Mouse (Mus musculus) testis, postnatal 14 days (tissue): ENCODE results near the gene Stk24.

ENCODE experiments used
- DNase-seq: peaks from one replicate; pipeline ENCODE4 v3.0.0; 2021; ENCODE audit warnings: low spot score

The Stk24 gene

GRCm38 (mm10) chr14:121351737-121352136 is 28.1 kb downstream of the Stk24 start:
- no peak for DNase-seq

- DNase-seq, result no peak
Measured at GRCm38 (mm10) chr14:121350011-121350410, 29.8 kb downstream of the Stk24 start.

GRCm38 (mm10) chr14:121349291-121349690 is 30.5 kb downstream of the Stk24 start:
- DNase-seq, result no peak

- DNase-seq, result no peak
Measured at GRCm38 (mm10) chr14:121348256-121348655, 31.6 kb downstream of the Stk24 start.

GRCm38 (mm10) chr14:121347134-121347533 is 32.7 kb downstream of the Stk24 start:
- DNase-seq, result no peak

- DNase-seq, result no peak
Measured at GRCm38 (mm10) chr14:121346654-121347053, 33.2 kb downstream of the Stk24 start.

GRCm38 (mm10) chr14:121346053-121346452 is 33.8 kb downstream of the Stk24 start:
- DNase-seq, result no peak

- no peak for DNase-seq
Measured at GRCm38 (mm10) chr14:121344928-121345327, 34.9 kb downstream of the Stk24 start.

- DNase-seq, result no peak
Measured at GRCm38 (mm10) chr14:121342885-121343284, 36.9 kb downstream of the Stk24 start.

- DNase-seq, result no peak
Measured at GRCm38 (mm10) chr14:121339951-121340401, 39.8 kb downstream of the Stk24 start.

GRCm38 (mm10) chr14:121338819-121339573 is 40.8 kb downstream of the Stk24 start:
- DNase-seq, result peak; percentile 58

- DNase-seq, result no peak
Measured at GRCm38 (mm10) chr14:121330090-121330408, 49.8 kb downstream of the Stk24 start.

GRCm38 (mm10) chr14:121329401-121330089 is 50.3 kb downstream of the Stk24 start:
- DNase-seq, result no peak

GRCm38 (mm10) chr14:121328878-121329277 is 50.9 kb downstream of the Stk24 start:
- DNase-seq, result no peak

GRCm38 (mm10) chr14:121326432-121326831 is 53.4 kb downstream of the Stk24 start:
- DNase-seq, result no peak

- no peak for DNase-seq
Measured at GRCm38 (mm10) chr14:121324521-121325330, 55.1 kb downstream of the Stk24 start.

GRCm38 (mm10) chr14:121322641-121323040 is 57.2 kb downstream of the Stk24 start:
- DNase-seq, result peak; percentile 62

- DNase-seq, result no peak
Measured at GRCm38 (mm10) chr14:121322150-121322549, 57.7 kb downstream of the Stk24 start.

GRCm38 (mm10) chr14:121318382-121318781 is 61.4 kb downstream of the Stk24 start:
- DNase-seq, result no peak

GRCm38 (mm10) chr14:121317312-121317671 is 62.5 kb downstream of the Stk24 start:
- DNase-seq, result no peak

GRCm38 (mm10) chr14:121316631-121317311 is 63.0 kb downstream of the Stk24 start:
- peak; percentile 36 for DNase-seq

- DNase-seq, result no peak
Measured at GRCm38 (mm10) chr14:121316136-121316535, 63.7 kb downstream of the Stk24 start.
